ENCODE assay signal across 25 mouse cellular contexts in the genomic region with DNA sequence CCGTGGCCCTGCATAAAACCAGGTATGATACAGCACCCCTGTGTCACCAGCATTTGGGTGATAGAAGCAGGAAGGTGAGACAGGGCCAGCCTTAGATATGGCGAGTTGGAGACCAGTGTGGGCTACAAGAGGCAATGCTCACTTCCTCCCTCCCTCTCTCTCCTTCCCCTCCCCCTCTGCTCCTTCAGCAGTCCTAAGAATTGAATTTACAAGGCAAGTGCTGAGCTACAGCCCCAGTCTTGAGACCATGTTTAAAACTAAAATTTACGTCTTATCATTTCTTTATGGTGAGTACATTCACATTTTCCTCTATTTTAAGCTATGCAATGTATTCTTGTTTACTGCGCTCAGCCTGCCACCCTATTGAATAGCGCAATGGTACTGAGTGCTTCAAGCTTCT. TPM values are rescaled to one million over a fixed set of nuclear protein-coding genes. Genes with fewer than 3 reads are reported as not detected.
DNase-seq lines count a peak whose midpoint lies in the region; ATAC-seq and TF ChIP-seq lines count a peak whose summit lies in the region.
"Had no signal": no experiment of that assay in that cellular context is flagged by ENCODE, and none has a peak within 500 bp of the region (broad histone marks: within the 10 kb centered on the region; RNA-seq: fewer than 3 reads in every experiment).

No protein-coding gene starts in this region.

- TF ChIP-seq EP300 in CH12.LX (IDR thresholded peaks at IDR 0.05; ENCODE audit: low read length), result no peak

- WGBS in thymus, adult 2 months, result 72% methylated on average over 5 of the region's 5 CpGs

- peak overlapping the region; percentile 18; the same call in 1 of the 2 replicates for H3K4me2 ChIP-seq in CH12.LX (ENCODE audit: insufficient read depth, low read depth, poor library complexity, severe bottlenecking)
- H3K4me2 ChIP-seq: forebrain, embryonic 13.5 days; heart, embryonic 13.5 days; hindbrain, embryonic 14.5 days had no signal

- no peaks in the 10 kb centered on the region for H3K79me2 ChIP-seq in CH12.LX (replicated peaks; ENCODE audit: control insufficient read depth, extremely low read depth, insufficient read depth, poor library complexity, severe bottlenecking)

- no peaks in the 10 kb centered on the region for H3K36me3 ChIP-seq in thymus, adult 2 months (ENCODE audit: control insufficient read depth, insufficient read depth, low read length)
- H3K36me3 ChIP-seq in CH12.LX (replicated peaks in 1 of 2; ENCODE audit: control insufficient read depth in 1 of 2, insufficient read depth in 1 of 2, low read length in 1 of 2), result no peaks in the 10 kb centered on the region
- H3K36me3 ChIP-seq: forebrain, embryonic 10.5 days; heart, embryonic 10.5 days; heart, embryonic 13.5 days had no signal

- peak overlapping the region; percentile 6; the same call in 1 of the 2 replicates for H3K9ac ChIP-seq in CH12.LX (ENCODE audit: insufficient read depth, low read depth)
- H3K9ac ChIP-seq: forebrain, embryonic 13.5 days; heart, embryonic 13.5 days; hindbrain, embryonic 14.5 days had no signal

- H3K27ac ChIP-seq in thymus, adult 2 months (ENCODE audit: control insufficient read depth, insufficient read depth, low read length), result peak overlapping the region; percentile 91
- peak overlapping the region; percentile 32; the same call in 1 of the 2 replicates for H3K27ac ChIP-seq in CH12.LX (ENCODE audit: insufficient read depth, low read depth)
- H3K27ac ChIP-seq: forebrain, embryonic 10.5 days; forebrain, embryonic 13.5 days; heart, adult 2 months; heart, embryonic 10.5 days; heart, embryonic 13.5 days; hindbrain, embryonic 14.5 days; hindbrain, postnatal 0 days had no signal

- TF ChIP-seq POLR2A in thymus, adult 2 months (IDR thresholded peaks at IDR 0.05; ENCODE audit: control insufficient read depth, extremely low read depth, insufficient read depth, low read length, poor library complexity), result no peak
- TF ChIP-seq POLR2A in CH12.LX (IDR thresholded peaks at IDR 0.05; ENCODE audit: low read depth, low read length), result no peak

- no peak for TF ChIP-seq CTCF in thymus, adult 2 months (IDR thresholded peaks at IDR 0.05; ENCODE audit: borderline replicate concordance, control insufficient read depth, extremely low read depth, insufficient read depth, low read length, poor library complexity)
- no peak for TF ChIP-seq CTCF in CH12.LX (conservative IDR thresholded peaks at IDR 0.05 in 1 of 2, IDR thresholded peaks at IDR 0.05 in 1 of 2; ENCODE audit: low read depth in 2 of 2, low read length in 2 of 2)

- no peak for TF ChIP-seq RAD21 in CH12.LX (IDR thresholded peaks at IDR 0.05; ENCODE audit: low read depth, low read length)

- intact Hi-C loops in gastrocnemius, postnatal 14 days (cut with DNase I; ENCODE audit: low total_unique reads), result no loop called here

- dilution Hi-C loops in CH12.LX (cut with MboI; ENCODE audit: extremely low pct_ligation_motif_present, extremely low pct_unique_long_range_greater_than_20kb, low sequenced_read_pairs), result no loop called here

- H3K4me1 ChIP-seq in thymus, adult 2 months (replicated peaks; ENCODE audit: control insufficient read depth, insufficient read depth, low read length), result peaks cover 24% of the 10 kb centered on the region
- H3K4me1 ChIP-seq in CH12.LX (ENCODE audit: control insufficient read depth in 1 of 2, insufficient read depth in 2 of 2), result peaks cover 7 to 30% of the 10 kb centered on the region in 2 experiments; a peak in 3 of 4 replicates

- no peaks in the 10 kb centered on the region for H3K27me3 ChIP-seq in thymus, adult 2 months (ENCODE audit: control insufficient read depth, insufficient read depth, low read length)
- H3K27me3 ChIP-seq in CH12.LX (replicated peaks), result no peaks in the 10 kb centered on the region
- H3K27me3 ChIP-seq: forebrain, embryonic 13.5 days; heart, embryonic 13.5 days had no signal

- in situ Hi-C loops in CH12.LX (cut with MboI; ENCODE audit: low pct_ligation_motif_present, low pct_unique_long_range_greater_than_20kb, low sequenced_read_pairs), result no loop called here

- no peak overlapping the region for H3K4me3 ChIP-seq in thymus, adult 2 months (ENCODE audit: control insufficient read depth, insufficient read depth, low read length)
- no peak overlapping the region for H3K4me3 ChIP-seq in CH12.LX (replicated peaks in 1 of 3; ENCODE audit: low read depth in 2 of 3, low read length in 2 of 3, poor library complexity in 1 of 3)
- H3K4me3 ChIP-seq: forebrain, embryonic 10.5 days; forebrain, embryonic 13.5 days; heart, adult 2 months; heart, embryonic 10.5 days; heart, embryonic 13.5 days had no signal

- DNase-seq in thymus, adult 2 months, result peak; percentile 18
- DNase-seq in thymus, postnatal 0 days (ENCODE audit: low spot score), result no peak
- DNase-seq in A20 (ENCODE audit: low read depth, low spot score) (peak; percentile 60), CH12.LX (ENCODE audit: extremely low read depth) (peak; percentile 41)
- DNase-seq in adrenal gland, adult 18-20 months (ENCODE audit: low spot score in 2 of 2), result no peak
- no peak for DNase-seq in natural killer cell, adult 2 months (ENCODE audit: low spot score in 2 of 2)
- no peak for DNase-seq in gastrocnemius, postnatal 14 days
- DNase-seq: adrenal gland, adult 8-10 months; adrenal gland, postnatal 25 days; cerebellum, adult 18-20 months; cerebellum, adult 9-10 months; cerebellum, postnatal 14 days; gastrocnemius, postnatal 36 days; heart, adult 2 months; heart, postnatal 14 days; heart, postnatal 4 days had no signal

- no peaks in the 10 kb centered on the region for H3K9me3 ChIP-seq in CH12.LX (replicated peaks; ENCODE audit: low read length)
- H3K9me3 ChIP-seq: forebrain, embryonic 10.5 days; forebrain, embryonic 13.5 days; heart, embryonic 10.5 days; heart, embryonic 13.5 days had no signal

- ATAC-seq in megakaryocyte-erythroid progenitor cell, adult 5-6 weeks (replicated peaks; ENCODE audit: low FRiP score, low TSS enrichment, poor library complexity, severe bottlenecking), result 0 out of 2 replicates have a peak, but pooled peaks have one; percentile 26
- ATAC-seq: forebrain, embryonic 13.5 days; forebrain, embryonic 16.5 days; hindbrain, postnatal 0 days had no signal

TF ChIP-seq in CH12.LX, 34 proteins besides CTCF, POLR2A, EP300 and RAD21:
- TF ChIP-seq IRF4 (IDR thresholded peaks at IDR 0.05; ENCODE audit: low read depth, low read length), result no peak
- 0 out of 2 replicates have a peak, but pooled peaks have one; percentile 9 for TF ChIP-seq KAT2A (IDR thresholded peaks at IDR 0.05; ENCODE audit: insufficient replicate concordance, low read length)
- peak; percentile 67 for TF ChIP-seq CHD2 (IDR thresholded peaks at IDR 0.05; ENCODE audit: low read length)

RNA-seq across cellular contexts. Expression of gene Akap12, which starts 5.3 kb away (rescaled TPM):
- polyA plus RNA-seq in thymus, adult 2 months (2012; rRNA removed), result 7.1 and 7.3 TPM in 2 replicates
- 16.0 and 16.4 TPM in 2 replicates for polyA plus RNA-seq in thymus, postnatal 0 days (2015; fragmentation: Nextera tagmentation; extraction: Ambion mirVana)
- 2.7 and 3.1 TPM in 2 replicates for total RNA-seq in CH12.LX (2012; rRNA removed)
- 0.51 and 0.61 TPM in 2 replicates for total RNA-seq in CH12.LX (2014; rRNA removed)
- polyA plus RNA-seq in CH12.LX (2012; ENCODE audit: insufficient read length, low read depth), result 1.7 and 2.1 TPM in 2 replicates
- 3.9 TPM in 1 of 2 replicates, not detected in the other for total RNA-seq in megakaryocyte-erythroid progenitor cell, adult 5-6 weeks (2014; fragmentation: Nextera tagmentation)
- 0.09 TPM in 1 of 2 replicates, not detected in the other for total RNA-seq in megakaryocyte-erythroid progenitor cell, adult 5-6 weeks (2017)
- 10 to 100 TPM; 17.1 to 27.2 TPM for total RNA-seq in adrenal gland, adult 18-20 months (2021)
- 10 to 100 TPM; 15.4 to 26.5 TPM for total RNA-seq in gastrocnemius, postnatal 14 days (2021)
- total RNA-seq: granulocyte monocyte progenitor cell, adult 5-6 weeks had no signal

Comparison
In these comparisons a context has a peak if more than half of its experiments do, and no peak if none do; other contexts are left out.
1. DNase-seq: peak in thymus, adult 2 months (single experiment), A20 (single experiment) and CH12.LX (single experiment); none in thymus, postnatal 0 days (single experiment), adrenal gland, adult 18-20 months (0 of 2), natural killer cell, adult 2 months (0 of 2) and gastrocnemius, postnatal 14 days (single experiment).